Mouse (Mus musculus): ENCODE measurements around the gene Nmb.

Nmb gene

GRCm38 (mm10) chr7:80897134-80897533 lies 7.7 kb downstream of the Nmb start:
- no peak for DNase-seq

GRCm38 (mm10) chr7:80894815-80895519 lies 9.9 kb downstream of the Nmb start:
- DNase-seq = no peak

- DNase-seq = peak; percentile 72
Measured at GRCm38 (mm10) chr7:80894196-80894595, 10.7 kb downstream of the Nmb start.

- peak; percentile 69 for DNase-seq
Measured at GRCm38 (mm10) chr7:80893753-80894129, 11.1 kb downstream of the Nmb start.

GRCm38 (mm10) chr7:80893086-80893752 lies 11.7 kb downstream of the Nmb start:
- DNase-seq = peak; percentile 76

GRCm38 (mm10) chr7:80889841-80890241 lies 15.0 kb downstream of the Nmb start:
- DNase-seq = no peak

GRCm38 (mm10) chr7:80889021-80889511 lies 15.8 kb downstream of the Nmb start:
- no peak for DNase-seq

- no peak for DNase-seq
Measured at GRCm38 (mm10) chr7:80888595-80888994, 16.3 kb downstream of the Nmb start.

GRCm38 (mm10) chr7:80885666-80886065 lies 19.2 kb downstream of the Nmb start:
- DNase-seq = no peak

- DNase-seq = peak; percentile 82
Measured at GRCm38 (mm10) chr7:80882830-80883505, 21.9 kb downstream of the Nmb start.

GRCm38 (mm10) chr7:80875727-80876126 lies 29.1 kb downstream of the Nmb start:
- DNase-seq = no peak

- DNase-seq = no peak
Measured at GRCm38 (mm10) chr7:80873631-80874030, 31.2 kb downstream of the Nmb start.

- no peak for DNase-seq
Measured at GRCm38 (mm10) chr7:80873038-80873437, 31.8 kb downstream of the Nmb start.

- DNase-seq = no peak
Measured at GRCm38 (mm10) chr7:80868686-80869085, 36.2 kb downstream of the Nmb start.

- DNase-seq = no peak
Measured at GRCm38 (mm10) chr7:80866514-80867147, 38.2 kb downstream of the Nmb start.

- no peak for DNase-seq
Measured at GRCm38 (mm10) chr7:80865521-80865920, 39.4 kb downstream of the Nmb start.

GRCm38 (mm10) chr7:80864831-80865230 lies 40.0 kb downstream of the Nmb start:
- DNase-seq = no peak

- no peak for DNase-seq
Measured at GRCm38 (mm10) chr7:80864151-80864550, 40.7 kb downstream of the Nmb start.

GRCm38 (mm10) chr7:80863520-80863919 lies 41.4 kb downstream of the Nmb start:
- DNase-seq = no peak

GRCm38 (mm10) chr7:80862475-80862874 lies 42.4 kb downstream of the Nmb start:
- no peak for DNase-seq

GRCm38 (mm10) chr7:80860729-80861274 lies 44.1 kb downstream of the Nmb start, which contains the start of gene Zscan2:
Gene Zscan2, plus strand, starts transcription at chr7:80860920.
- DNase-seq = peak; percentile 94

- peak; percentile 73 for DNase-seq
Measured at GRCm38 (mm10) chr7:80860227-80860626, 44.6 kb downstream of the Nmb start.

- peak; percentile 75 for DNase-seq
Measured at GRCm38 (mm10) chr7:80857181-80857580, 47.7 kb downstream of the Nmb start.
